Mouse (Mus musculus) cerebellum, adult 18-20 months (tissue): ENCODE results near the gene Plekhg1.

Experiments used
- DNase-seq, 2 experiments: peaks; one replicate each; pipeline ENCODE4 v3.0.0; 2021

Plekhg1 gene

DNA sequence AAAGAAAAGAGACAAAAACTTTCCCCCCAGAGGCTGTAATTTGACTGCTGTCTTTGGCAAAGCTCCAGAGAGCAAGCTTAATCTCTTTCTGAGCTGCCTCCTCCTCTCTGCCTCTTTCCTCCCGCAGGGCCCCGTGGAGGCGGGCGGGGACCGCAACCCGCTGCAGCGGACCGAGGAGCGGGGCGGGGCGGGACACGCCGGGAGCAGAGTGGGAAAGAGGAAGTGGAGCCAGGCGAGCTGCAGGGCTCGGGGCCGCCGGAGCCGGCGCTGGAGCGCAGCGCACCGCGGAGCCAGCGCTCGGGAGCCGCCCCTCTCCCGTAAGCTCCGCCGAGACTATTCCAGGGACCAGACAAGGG, at the start of gene Plekhg1:
Gene Plekhg1 (plus strand): TSS at position 217 of the 356 bp plus-strand sequence.
- DNase-seq: peak; percentile 49 to 54

DNA sequence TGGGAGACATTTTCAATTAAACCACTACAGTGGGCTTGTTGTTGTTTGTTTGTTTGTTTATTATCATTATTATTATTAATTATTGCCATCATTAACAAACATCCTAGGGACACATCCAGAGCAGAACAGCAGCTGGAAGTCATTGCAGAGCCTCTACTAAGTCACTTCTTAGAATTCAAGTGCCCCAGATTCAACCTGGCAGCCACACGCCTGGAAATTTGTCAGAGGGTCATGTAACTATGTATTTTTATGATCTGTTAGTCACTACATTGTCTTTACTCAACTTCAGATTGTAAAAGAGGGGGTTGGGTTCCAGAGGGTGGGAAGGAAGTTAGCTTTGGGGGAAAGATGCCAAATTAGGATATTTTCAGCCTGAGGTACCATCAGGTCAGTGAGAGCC, 47.4 kb upstream of the Plekhg1 start:
- DNase-seq: no peak

DNA sequence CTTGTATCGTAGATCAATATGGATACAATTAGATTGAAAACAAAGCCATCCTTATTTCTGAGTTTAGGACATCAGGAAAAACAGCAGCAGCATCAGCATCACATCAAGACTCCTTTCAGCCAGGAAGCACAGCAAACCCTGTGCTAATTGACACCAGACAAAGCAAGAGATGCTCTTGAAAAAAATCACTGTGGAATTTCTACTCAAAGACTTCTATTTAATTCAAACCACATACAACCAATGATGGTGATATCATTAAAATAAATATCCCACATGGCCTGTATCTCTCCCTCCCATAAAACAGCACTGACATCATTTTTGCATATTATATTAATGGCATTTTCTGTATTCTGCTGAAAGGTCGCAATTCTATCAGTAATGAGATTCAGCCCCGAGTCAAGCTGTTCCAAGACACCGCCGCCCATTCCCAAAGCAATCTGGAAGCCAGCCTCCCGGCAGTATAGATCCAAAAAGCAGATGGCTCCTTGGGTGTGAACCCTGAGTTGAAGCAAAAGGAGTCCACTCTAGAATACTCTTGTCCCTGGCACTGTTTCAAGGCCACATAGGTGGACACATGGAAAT, 46.4 kb upstream of the Plekhg1 start:
- no peak for DNase-seq

DNA sequence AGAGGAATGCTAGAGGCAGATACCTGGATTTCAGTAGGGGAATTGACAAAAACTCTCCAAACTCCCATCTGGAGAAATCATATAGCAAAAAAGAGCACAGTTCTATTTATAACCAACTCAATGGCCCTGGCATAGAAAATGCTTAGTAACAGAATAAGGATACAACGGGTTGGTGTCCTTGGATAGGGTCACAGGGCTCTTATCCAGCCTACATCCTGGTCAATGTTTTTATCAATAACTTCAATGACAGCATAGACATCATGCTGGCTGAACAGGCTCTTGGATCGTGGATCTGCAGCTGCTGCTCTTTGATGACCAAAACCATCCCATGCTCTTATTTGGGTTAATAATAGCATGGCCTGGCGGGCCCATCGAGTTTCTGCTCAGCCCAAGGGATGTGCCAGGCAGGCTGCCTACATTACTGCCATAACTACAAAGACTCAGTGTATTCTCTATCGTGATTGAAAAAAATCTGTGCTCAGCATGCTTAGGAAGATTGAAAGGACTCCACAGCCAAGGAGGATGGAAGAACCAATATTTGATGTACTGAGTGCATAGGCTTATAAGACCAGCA, 44.7 kb upstream of the Plekhg1 start:
- no peak for DNase-seq

DNA sequence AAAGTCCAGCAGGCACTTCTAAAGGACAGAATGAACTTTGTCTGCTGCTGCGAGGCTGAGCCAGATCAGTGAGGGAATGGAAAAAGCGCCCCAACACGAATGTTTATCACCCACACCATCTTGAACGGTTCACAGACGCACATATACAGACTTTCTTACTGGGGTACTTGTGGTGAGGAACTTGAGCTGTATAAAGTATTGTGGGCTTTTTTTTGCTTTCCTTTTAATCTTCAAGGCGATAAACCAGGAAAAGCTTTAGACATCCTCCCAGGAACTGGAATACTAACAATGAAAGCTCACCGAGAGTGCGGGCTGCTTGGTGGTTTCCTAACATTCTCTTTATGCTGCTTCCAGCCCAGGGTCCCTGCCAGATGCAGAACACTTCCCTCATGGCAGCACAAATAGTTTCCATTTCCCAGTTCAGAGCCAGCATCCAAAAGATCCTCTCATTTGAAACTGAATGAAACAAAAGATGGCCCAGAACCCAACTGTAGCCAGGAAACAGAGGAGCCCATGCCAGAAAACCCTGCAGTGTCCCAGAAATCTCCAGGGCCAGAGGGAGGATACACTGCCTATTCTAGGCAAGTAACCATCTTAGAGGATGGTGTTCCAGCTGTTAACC, 43.3 kb upstream of the Plekhg1 start:
- peak in 1 of 2 experiments; percentile 19 for DNase-seq

DNA sequence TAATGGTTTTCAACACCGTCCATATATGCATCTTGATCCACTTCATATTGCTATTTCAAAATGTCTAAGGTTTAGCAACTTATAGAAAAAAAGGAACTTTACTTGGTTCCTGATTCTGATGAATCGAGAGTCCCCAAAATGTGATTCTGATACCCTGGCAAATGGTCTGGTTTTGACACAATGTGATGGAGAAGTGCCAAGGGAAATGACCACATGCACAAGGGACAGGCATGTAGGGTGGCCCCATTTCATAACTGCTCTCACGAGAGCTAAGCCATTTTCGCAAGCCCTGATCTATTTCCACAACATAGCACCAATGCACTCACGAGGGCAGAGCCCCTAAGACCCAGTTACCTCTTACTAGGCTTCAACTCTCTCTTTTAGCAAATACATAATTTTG, 42.7 kb upstream of the Plekhg1 start:
- DNase-seq: no peak

DNA sequence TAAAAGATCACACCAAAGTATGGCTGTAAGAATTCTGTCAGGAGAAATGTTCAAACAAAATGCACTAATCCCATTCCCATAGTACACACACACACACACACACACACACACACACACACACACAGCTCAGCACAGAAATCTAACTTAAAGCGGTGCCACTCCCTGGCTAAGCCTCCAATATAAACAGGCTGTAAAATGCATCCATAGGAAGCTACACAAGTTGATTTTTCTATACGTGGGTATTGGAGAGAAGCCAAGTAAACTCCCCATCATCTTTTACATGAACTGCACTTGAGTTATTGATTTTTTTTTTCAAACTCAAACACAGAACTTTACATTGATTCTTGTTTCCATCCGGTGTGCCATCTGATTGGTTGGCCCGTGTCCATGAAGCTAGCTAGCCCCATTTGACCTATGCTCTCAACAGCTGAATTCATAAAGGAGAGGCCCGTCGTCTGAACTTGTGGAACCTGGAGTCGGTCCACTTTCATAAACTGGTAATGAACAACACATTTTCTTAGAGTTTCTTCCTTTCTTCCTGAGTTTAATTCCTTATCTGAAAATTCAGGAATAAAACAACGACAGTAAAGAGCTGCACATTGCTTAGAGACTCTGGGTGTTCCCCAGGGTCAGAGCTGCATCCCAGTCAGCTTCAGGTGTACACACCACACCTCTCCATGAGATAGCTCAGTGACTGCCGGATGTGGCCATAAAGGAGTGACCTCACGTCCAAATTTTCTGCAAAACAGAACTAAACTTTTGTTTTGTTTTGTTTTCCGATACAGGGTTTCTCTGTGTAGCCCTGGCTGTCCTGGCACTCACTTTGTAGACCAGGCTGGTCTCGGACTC, 39.7 kb upstream of the Plekhg1 start:
- DNase-seq: no peak

DNA sequence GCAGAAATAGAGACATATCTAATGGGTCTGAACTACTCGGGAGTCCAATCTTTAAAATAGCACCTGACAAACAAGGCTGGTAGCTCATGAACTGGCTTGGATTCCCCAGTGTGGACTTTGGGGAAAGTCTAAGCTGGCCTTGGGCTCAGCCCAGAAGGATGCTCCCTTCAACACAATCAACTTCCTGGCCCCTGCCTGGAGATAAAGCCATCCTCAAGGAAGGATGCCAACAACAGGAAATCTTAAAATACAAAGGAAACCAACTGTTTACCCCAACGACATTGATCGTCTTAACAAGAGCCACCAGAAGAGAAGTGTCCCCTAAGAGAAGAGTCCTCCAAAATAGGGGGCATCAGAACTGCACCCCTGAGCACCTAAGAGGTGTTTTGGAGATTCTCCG, 38.3 kb upstream of the Plekhg1 start:
- DNase-seq: no peak

DNA sequence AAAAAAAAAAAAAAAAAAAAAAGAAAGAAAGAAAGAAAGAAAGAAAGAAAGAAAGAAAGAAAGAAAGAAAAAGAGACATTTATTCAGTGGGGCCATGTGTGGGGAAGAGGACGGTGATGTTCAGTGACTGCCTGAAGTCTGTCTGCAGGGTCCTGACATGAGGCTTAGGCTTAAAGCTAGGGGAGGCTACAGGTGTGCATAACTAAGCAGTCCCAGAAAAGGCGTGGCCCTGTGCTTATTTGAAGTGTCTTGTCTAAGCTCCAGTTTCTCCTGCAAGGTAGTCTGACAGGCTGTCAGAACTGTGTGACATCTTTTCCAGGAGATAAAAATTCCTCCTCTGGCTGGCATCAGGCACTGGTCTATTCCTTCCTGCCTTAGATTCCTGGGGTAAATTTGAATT, 37.6 kb upstream of the Plekhg1 start:
- no peak for DNase-seq

DNA sequence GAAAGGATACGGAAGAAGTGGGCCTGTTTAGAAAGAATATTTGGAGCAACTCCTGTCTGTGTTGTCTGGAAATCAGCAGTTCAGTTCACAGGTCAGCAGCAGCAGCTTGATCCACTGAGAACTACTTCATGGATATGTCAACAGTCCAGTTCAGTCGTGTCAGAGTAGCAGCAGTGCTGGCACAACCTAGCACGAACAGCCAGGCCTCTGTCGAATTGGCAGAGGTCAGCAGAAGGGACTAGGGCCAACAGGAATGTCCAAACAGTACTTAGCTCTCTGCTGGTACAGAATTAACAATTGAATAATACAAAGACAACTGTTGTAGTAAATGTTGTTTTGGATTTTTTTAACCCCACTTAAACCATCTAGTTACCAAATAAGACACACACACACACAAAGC, 33.9 kb upstream of the Plekhg1 start:
- peak in 1 of 2 experiments; percentile 24 for DNase-seq

DNA sequence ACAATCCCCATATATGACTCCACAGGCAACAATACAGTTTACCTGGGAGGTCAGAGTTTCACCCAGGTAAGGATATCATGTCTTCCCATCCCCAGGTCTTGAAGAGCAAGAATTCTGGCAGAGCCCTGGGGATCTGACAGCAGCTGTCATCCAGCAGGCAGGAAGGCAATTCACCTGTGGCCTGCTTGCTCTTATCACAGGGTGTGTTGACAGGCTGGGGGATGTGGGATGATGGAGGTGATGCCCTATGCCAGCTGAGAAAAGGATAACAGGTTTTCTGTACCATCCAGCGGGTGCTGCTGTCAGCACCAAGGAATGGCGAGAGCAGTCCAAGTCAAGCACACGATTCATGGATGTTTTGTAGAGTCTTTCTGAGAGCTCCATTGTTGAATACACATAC, 30.1 kb upstream of the Plekhg1 start:
- DNase-seq: no peak

DNA sequence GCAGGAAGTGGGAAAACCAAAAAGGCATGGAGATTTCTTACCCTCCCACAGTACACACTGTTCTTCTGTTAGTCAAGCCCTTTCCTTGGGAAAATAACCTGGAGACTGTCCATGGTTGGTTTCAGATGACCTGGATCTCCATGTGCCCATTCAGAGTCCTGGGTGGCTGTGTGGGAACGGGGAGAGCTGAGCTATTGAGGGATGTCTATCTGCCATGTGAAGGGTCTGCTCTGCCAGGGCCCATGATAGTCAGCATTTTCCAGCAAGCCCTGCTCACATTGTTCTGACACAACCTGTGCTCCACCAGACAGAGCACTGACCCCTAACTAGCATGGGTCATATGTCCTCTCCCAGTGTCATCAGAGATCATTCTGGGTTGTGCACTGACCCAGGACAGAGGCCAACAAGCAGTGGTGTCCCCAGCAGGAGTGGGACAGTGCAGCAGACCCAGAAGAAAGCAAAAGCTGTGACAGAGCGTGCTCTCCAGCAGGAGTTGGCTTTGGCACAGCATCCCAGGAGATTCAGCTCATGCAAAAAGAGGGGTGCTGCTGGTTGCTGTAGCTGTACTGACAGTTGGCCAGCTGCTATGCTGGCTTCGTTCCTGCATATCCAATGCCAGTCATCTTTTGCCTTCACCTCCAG, 24.7 kb upstream of the Plekhg1 start:
- DNase-seq: peak; percentile 40 to 50

DNA sequence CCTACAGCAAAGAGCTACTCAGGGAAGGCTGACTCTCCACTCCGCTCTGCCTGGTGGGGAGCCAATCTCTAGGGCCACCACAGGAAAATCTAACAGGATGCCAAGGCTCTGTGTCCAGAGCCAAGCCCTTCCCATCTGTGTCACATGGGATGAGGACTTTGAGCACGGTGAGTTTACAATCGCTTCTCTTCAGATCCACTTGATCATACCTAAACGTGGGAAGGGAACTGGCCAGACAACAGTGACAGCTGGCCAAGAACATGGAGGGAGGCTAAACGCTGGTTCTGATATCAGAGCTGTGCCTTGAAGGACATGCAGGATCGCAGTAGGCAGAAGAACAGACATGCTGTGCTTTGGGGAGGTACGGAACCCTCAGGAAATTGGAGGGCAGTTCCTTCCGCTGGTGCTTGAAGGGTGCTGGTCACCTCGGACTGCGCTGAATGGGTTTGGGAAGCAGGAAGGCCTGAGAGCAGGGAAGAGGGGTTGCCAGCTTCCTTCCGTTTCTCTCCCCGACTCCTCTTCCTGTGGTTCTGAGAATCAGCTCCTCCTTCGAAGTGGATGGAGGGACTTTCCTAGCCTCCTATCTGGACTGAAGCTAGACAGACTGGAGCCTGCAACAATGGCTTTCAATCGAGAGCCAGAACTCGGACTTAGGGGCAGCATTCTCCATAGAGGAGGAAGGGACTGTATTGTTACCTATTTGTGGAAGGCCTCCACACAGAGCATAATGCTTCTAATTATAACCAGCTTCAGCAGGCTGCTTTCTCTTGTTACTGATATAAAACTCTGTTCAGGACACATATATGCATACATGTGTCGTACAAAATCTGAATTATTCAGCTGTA, 21.9 kb upstream of the Plekhg1 start:
- DNase-seq: peak; percentile 26 to 32

DNA sequence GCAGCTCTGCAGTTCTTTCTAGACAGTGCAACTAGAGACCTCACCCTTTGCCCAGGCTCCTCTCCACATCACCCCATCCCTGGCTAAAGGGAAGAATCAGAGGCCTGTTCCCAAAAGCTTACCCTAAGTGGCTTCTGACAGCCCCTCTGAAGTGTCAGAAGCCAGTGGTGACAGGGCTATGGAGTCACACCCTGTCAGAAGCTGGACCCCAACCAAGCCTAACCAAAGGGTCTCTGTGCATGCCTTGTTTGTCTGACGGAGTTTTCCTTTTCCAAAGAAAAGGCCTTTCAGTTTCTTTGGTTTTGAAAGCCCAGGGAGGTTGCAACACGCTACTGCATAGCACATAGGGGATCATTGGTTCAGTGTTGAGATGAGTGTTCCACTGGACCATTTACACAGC, 19.9 kb upstream of the Plekhg1 start:
- no peak for DNase-seq

DNA sequence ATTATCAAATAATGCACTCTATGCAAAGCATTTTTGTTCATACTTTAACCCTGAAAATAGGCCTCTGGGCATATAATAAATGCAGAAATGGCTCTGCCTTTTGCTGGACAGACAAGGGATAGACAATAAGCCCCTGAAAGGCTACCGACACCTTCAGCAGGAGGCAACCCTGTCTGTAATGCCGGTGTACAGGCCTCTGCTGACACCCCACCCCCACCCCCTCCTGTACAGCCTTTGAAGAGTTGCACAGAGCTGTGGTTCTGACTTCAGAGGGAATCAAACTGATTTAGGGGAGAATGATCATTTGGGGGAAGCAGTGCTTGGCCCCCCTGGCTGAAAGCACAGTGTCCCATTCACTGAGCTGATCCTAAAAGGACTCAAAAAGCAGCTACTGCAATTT, 17.8 kb upstream of the Plekhg1 start:
- DNase-seq: no peak

DNA sequence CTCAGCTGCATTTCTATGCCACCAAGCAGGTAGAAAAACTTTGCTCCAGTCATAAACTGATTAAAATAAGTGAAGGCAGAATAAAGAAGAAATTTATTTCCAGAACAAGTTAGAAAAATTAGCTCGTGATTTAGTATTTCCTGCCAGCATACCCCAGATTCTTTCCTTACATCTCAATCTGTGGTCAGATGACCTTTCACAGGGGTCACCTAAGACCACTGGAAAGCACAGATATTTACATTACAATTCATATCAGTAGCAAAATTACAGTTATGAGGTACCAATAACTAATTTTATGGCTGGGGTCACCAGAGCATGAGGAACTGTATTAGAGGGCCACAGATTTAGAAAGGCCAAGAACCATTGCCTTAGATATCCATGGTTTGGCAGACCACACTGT, 15.5 kb upstream of the Plekhg1 start:
- no peak for DNase-seq

DNA sequence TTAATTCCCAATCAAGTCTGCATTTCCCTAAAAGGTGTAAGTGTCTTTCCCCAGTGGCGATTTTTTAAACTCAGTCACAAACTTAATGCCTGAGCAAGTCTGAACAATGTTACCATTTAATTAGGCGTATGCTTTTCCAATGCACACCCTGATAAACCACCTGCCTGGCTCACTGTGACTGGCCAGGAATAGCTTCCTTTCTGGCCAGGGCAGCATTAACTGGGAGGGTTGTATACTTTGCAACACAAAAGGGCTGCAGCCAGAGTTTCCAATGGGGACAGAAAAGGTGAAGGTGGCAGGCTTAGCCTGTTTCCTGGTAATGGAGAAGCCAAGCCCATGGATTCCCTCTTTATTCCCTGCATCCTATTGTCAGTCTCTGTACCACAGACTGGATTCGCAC, 10.5 kb upstream of the Plekhg1 start:
- no peak for DNase-seq

DNA sequence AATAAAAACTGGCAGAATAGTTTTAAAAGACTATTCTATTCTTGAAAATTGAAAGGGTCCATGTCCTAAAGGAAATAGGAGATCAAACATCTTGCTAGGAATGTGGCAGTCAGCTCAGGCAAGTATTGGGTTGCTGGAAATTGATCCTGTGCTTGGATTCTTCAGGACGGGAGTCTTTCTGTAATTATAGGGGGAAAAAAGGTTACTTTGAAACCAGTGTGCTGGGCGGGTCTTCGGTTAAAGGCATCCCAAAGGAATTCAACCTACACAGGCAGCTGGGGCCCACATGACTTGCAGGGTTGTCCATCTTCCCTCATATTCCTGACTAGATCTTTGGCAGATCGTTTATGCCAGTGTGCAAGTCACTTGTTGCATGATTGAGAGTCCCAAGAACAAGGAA, 9.8 kb upstream of the Plekhg1 start:
- no peak for DNase-seq

DNA sequence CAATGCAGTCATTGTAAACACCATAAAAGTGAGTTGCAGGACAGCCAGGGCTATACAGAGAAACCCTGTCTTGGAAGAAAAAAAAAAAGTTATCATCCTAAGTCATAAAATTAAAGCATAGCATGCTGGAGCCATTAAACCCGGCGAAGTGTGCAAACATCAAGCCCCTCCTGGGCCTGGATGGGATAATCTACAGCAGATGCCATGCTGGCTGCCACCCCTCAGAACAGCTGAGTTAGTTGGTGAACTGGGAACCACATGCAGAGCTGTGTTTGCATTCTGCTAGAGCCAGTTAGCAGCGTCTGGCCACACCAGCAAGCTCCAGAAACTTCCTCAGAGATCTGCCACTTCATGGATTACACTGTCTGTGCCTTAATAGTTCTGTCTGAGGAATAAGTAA, 3.1 kb upstream of the Plekhg1 start:
- DNase-seq: no peak

DNA sequence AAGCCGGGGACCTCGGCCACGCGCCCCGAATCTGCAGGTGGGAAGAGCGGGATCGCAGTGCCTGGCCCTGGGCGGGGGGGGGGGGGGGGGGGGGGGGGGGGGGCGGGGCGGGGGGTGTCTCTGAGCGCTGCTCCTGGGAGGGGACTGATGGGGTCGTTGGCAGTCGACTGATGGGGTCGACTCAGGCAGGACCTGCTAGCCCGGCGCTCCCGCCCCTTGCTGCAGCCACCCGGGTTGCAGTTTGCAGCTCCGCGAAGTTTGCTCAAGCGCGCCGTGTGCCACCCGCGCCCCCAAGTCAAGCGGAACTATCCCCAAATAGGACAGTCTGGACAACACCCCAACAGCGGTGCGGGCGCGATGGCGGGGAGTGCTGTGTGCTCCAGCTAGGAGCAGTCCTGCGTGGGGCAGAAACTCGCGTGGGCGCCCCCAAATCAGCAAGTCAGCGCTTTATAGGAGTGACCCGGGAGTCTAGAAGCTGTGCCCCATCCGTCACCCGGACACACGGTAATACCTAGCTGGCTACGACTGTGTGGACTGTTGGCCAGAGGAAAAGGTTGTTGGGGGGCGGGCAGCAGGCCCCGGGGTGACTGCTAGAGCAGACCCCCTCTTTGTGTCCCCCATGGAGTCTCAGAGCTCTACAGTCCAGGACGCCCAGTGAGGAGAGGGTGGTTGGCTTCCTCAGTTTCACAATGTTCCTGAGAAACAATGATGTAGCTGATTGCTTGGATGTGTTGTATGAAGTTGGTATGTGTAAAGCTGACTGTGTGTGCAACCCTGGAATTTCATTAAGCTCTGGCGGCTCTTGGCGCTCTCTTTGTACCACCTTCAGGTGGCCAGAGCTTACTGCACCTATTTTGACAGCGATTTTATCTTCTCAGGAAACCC, 582 bp downstream of the Plekhg1 start:
- DNase-seq: peak; percentile 12 to 22

DNA sequence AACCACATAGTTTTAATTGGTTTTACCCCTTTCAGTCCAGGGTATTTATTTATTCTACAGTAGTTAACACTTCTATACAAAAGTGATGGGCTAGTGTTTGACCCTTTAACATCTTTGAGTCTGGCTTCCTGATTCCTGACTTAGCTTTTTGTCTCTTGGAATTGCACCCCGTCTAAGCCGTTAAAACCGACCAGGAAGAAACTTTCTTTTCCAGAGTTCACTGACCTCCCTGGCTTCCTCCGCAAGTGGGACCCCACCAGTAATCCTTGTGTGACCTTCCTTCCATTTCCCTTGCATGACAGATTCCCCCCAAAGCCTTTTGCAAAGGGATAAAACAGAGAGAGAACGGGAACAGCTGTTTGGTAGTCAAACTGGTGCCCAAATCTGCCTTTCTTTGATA, 1.6 kb downstream of the Plekhg1 start:
- no peak for DNase-seq
